Mouse (Mus musculus): Measurements from ENCODE around the gene D630045J12Rik. TPM values are rescaled to one million over a fixed set of nuclear protein-coding genes. Genes with fewer than 3 reads are reported as not detected.

Gene D630045J12Rik
- polyA plus RNA-seq, 1 experiment, result 17.9 TPM

GRCm38 (mm10) chr6:38145463-38146065 lies 108.2 kb downstream of the D630045J12Rik start:
- peak in 1 of 2 experiments; percentile 42 for DNase-seq (ENCODE audit: extremely low spot score in 1 of 2, low spot score in 1 of 2)

GRCm38 (mm10) chr6:38144161-38144998 lies 109.4 kb downstream of the D630045J12Rik start:
- DNase-seq (ENCODE audit: extremely low spot score in 1 of 2, low spot score in 1 of 2), result peak in 1 of 2 experiments; percentile 40

GRCm38 (mm10) chr6:38140402-38140801 lies 113.4 kb downstream of the D630045J12Rik start:
- DNase-seq (ENCODE audit: extremely low spot score in 1 of 2, low spot score in 1 of 2), result no peak

GRCm38 (mm10) chr6:38139086-38139485 lies 114.7 kb downstream of the D630045J12Rik start:
- DNase-seq (ENCODE audit: extremely low spot score in 1 of 2, low spot score in 1 of 2), result peak in 1 of 2 experiments; percentile 45

- DNase-seq (ENCODE audit: extremely low spot score in 1 of 2, low spot score in 1 of 2), result peak; percentile 38 to 86
Observed at GRCm38 (mm10) chr6:38134806-38135559, 118.8 kb downstream of the D630045J12Rik start.

GRCm38 (mm10) chr6:38131801-38132231 lies 122.0 kb downstream of the D630045J12Rik start:
- peak in 1 of 2 experiments; percentile 21 for DNase-seq (ENCODE audit: extremely low spot score in 1 of 2, low spot score in 1 of 2)

GRCm38 (mm10) chr6:38129883-38130282 lies 123.9 kb downstream of the D630045J12Rik start:
- no peak for DNase-seq (ENCODE audit: extremely low spot score in 1 of 2, low spot score in 1 of 2)

- no peak for DNase-seq (ENCODE audit: extremely low spot score in 1 of 2, low spot score in 1 of 2)
Observed at GRCm38 (mm10) chr6:38128115-38128514, 125.7 kb downstream of the D630045J12Rik start.

- no peak for DNase-seq (ENCODE audit: extremely low spot score in 1 of 2, low spot score in 1 of 2)
Observed at GRCm38 (mm10) chr6:38125462-38125861, 128.3 kb downstream of the D630045J12Rik start.

GRCm38 (mm10) chr6:38124882-38125281 lies 128.9 kb downstream of the D630045J12Rik start:
- DNase-seq (ENCODE audit: extremely low spot score in 1 of 2, low spot score in 1 of 2), result no peak

GRCm38 (mm10) chr6:38124207-38124835 lies 129.5 kb downstream of the D630045J12Rik start, which contains the start of gene Atp6v0a4:
Atp6v0a4 (minus strand) TSS chr6:38124586.
- no peak for DNase-seq (ENCODE audit: extremely low spot score in 1 of 2, low spot score in 1 of 2)

GRCm38 (mm10) chr6:38123471-38124206 lies 130.2 kb downstream of the D630045J12Rik start:
- DNase-seq (ENCODE audit: extremely low spot score in 1 of 2, low spot score in 1 of 2), result no peak

GRCm38 (mm10) chr6:38122791-38123190 lies 131.0 kb downstream of the D630045J12Rik start:
- no peak for DNase-seq (ENCODE audit: extremely low spot score in 1 of 2, low spot score in 1 of 2)

- no peak for DNase-seq (ENCODE audit: extremely low spot score in 1 of 2, low spot score in 1 of 2)
Observed at GRCm38 (mm10) chr6:38121843-38122242, 132.0 kb downstream of the D630045J12Rik start.

- DNase-seq (ENCODE audit: extremely low spot score in 1 of 2, low spot score in 1 of 2), result no peak
Observed at GRCm38 (mm10) chr6:38120681-38121371, 133.0 kb downstream of the D630045J12Rik start.

GRCm38 (mm10) chr6:38118341-38118740 lies 135.5 kb downstream of the D630045J12Rik start:
- DNase-seq (ENCODE audit: extremely low spot score in 1 of 2, low spot score in 1 of 2), result no peak

- peak; percentile 28 to 62 for DNase-seq (ENCODE audit: extremely low spot score in 1 of 2, low spot score in 1 of 2)
Observed at GRCm38 (mm10) chr6:38116107-38116770, 137.6 kb downstream of the D630045J12Rik start.

GRCm38 (mm10) chr6:38110859-38111258 lies 142.9 kb downstream of the D630045J12Rik start:
- DNase-seq (ENCODE audit: extremely low spot score in 1 of 2, low spot score in 1 of 2), result no peak

GRCm38 (mm10) chr6:38109871-38110270 lies 143.9 kb downstream of the D630045J12Rik start:
- no peak for DNase-seq (ENCODE audit: extremely low spot score in 1 of 2, low spot score in 1 of 2)

Measured in frontal cortex, adult 2 months (tissue).